Mouse (Mus musculus) embryonic facial prominence, embryonic 11.5 days (tissue): ENCODE measurements at regions not wholly inside any gene's neighbourhood (a gene's known extent, or its start where the extent isn't known, plus 50 kb on each side); places are given as distances from the start of the nearest gene placed in this dataset.

ENCODE experiments used
- ATAC-seq: fragments of 200-750 bp; cut with Nextera tagmentation; replicated peaks from 2 replicates; pipeline ENCODE4 v1.8.0; 2017; ENCODE audit warnings: low read depth; ENCODE audit not compliant: insufficient number of reproducible peaks, low FRiP score, low TSS enrichment
- DNase-seq: peaks from one replicate; pipeline ENCODE4 v3.0.0-alpha.2; 2015; ENCODE audit warnings: low spot score
- H3K27ac ChIP-seq: fragments of 300-500 bp; sonication (generic); replicated peaks from 2 replicates; pipeline ENCODE4 v1.5.1; 2014; ENCODE audit warnings: mild to moderate bottlenecking, low read depth, low read length, control low read depth
- H3K27me3 ChIP-seq: fragments of 300-500 bp; sonication (generic); 2 replicates; pipeline ENCODE4 v1.6.1; 2014; ENCODE audit warnings: mild to moderate bottlenecking, low read length, moderate library complexity, mixed read lengths; ENCODE audit not compliant: control insufficient read depth, insufficient read depth
- H3K36me3 ChIP-seq: fragments of 300-500 bp; sonication (generic); replicated peaks from 2 replicates; pipeline ENCODE4 v1.6.1; 2014; ENCODE audit warnings: low read depth, mild to moderate bottlenecking, low read length, moderate library complexity, mixed read lengths; ENCODE audit not compliant: control insufficient read depth, insufficient read depth
- H3K4me1 ChIP-seq: fragments of 300-500 bp; sonication (generic); 2 replicates; pipeline ENCODE4 v1.6.1; 2014; ENCODE audit warnings: low read length, mixed read lengths; ENCODE audit not compliant: control insufficient read depth, insufficient read depth
- H3K4me2 ChIP-seq: fragments of 300-500 bp; sonication (generic); 2 replicates; pipeline ENCODE4 v1.6.1; 2014; ENCODE audit warnings: low read depth, mild to moderate bottlenecking, control low read depth, low read length, moderate library complexity
- H3K4me3 ChIP-seq: fragments of 300-500 bp; sonication (generic); 2 replicates; pipeline ENCODE4 v1.5.1; 2014; ENCODE audit warnings: low read depth, low read length, control low read depth
- H3K9ac ChIP-seq: fragments of 300-500 bp; sonication (generic); replicated peaks from 2 replicates; pipeline ENCODE4 v1.6.1; 2014; ENCODE audit warnings: mild to moderate bottlenecking, control low read depth, low read length
- H3K9me3 ChIP-seq: fragments of 300-500 bp; sonication (generic); replicated peaks from 2 replicates; pipeline ENCODE4 v1.6.1; 2016; ENCODE audit warnings: mild to moderate bottlenecking, low read length, inconsistent platforms, mixed read lengths; ENCODE audit not compliant: control insufficient read depth
- WGBS: fragments of 180-500 bp; shearing (Covaris S2); extraction: QIAGEN DNeasy Blood & Tissue Kit; methylation state at CpG from one replicate; pipeline ENCODE4 v1.1.7; 2014; 5-methylcytosine and 5-hydroxymethylcytosine counted together

DNA sequence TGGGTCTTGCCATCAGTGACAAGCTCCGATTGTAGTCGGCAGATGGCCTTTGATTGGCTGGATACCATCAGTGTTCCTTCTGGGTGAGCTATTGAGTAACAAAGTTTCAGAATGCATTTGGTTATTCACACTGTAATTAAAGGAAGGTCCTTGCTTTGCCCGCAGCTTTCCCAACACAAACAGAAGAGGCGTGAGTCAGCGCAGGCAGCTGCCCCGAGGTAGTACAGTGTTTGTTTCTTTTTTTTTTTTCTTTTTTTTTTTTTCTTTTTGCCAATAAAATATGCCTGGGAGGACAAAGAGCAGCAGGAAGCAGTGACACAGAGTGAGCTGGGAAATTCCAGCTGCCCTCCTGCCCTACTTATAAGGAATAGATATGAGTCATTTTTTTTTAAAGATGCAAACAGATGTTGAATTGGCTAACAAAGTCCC, 152.3 kb upstream of the Tmc1 start:
- Histone ChIP-seq H3K27me3 (no peaks in the 10 kb centered on the region), H3K4me1 (no peaks in the 10 kb centered on the region), H3K9ac (no peak overlapping the region), H3K27ac (no peak overlapping the region), H3K9me3 (no peaks in the 10 kb centered on the region), H3K36me3 (no peaks in the 10 kb centered on the region), H3K4me2 (no peak overlapping the region), H3K4me3 (no peak overlapping the region)
- 40% methylated on average over 6 of the region's 6 CpGs for whole genome bisulfite sequencing
- DNase-seq (no peak), ATAC-seq (no peak)

DNA sequence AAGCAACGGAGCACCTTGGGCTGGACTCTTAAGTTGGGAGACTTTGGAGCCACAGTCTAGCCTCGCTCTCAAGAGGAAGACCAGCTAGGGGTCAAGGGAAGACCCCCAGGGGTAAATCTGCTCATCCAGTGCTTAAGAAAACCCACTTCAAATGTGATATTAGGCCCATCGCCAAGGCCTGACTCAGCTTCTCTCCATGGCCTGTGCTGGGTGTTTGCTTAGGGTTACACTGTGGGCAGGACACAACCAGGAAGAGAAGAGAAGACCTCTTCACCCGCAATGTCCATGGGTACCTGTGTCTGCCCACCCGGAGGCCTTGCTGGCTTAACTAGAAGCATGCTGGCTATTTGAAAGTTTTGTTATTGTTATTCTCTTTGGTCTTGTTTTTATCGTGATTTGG, 151.0 kb upstream of the Tmc1 start:
- Histone ChIP-seq H3K9ac (no peak overlapping the region), H3K9me3 (no peaks in the 10 kb centered on the region), H3K36me3 (no peaks in the 10 kb centered on the region), H3K27ac (no peak overlapping the region), H3K4me1 (no peaks in the 10 kb centered on the region), H3K4me3 (no peak overlapping the region), H3K4me2 (no peak overlapping the region), H3K27me3 (no peaks in the 10 kb centered on the region)
- ATAC-seq (no peak), DNase-seq (no peak)
- WGBS = 87% methylated on average over 6 of the region's 6 CpGs

DNA sequence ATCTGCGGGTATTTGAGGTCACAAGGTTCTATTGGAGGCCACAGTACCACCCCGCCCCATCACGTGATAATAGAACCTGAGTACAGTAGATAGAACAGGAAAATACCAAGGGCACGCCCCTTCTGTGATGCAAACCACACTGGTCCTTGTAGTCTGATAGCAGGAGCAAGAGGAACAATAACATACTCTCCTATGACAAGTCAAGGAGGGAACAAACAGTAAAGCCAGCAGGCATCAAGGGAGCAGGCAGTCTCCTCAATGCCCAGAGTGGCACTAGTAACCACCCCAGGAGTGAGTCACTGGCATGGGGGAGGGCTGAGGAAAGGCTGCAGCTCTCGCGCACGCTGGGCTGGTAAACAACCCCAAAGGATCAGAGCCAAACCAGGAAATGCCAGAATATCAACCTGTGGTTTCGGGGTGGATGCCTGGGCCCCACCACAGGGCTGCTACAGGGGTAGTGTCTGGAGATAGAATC, 150.5 kb upstream of the Tmc1 start:
- no peaks in the 10 kb centered on the region for H3K4me1 ChIP-seq
- H3K9ac ChIP-seq = no peak overlapping the region
- 85% methylated on average over 8 of the region's 8 CpGs for WGBS
- ATAC-seq = no peak
- no peaks in the 10 kb centered on the region for H3K27me3 ChIP-seq
- H3K4me2 ChIP-seq = no peak overlapping the region
- H3K4me3 ChIP-seq = no peak overlapping the region
- no peak for DNase-seq
- no peaks in the 10 kb centered on the region for H3K36me3 ChIP-seq
- H3K9me3 ChIP-seq = no peaks in the 10 kb centered on the region
- no peak overlapping the region for H3K27ac ChIP-seq

GRCm38 (mm10) chr19:21077771-21078548, 124.0 kb upstream of the Tmc1 start:
- Histone ChIP-seq H3K9ac (no peak overlapping the region), H3K27ac (no peak overlapping the region), H3K27me3 (no peaks in the 10 kb centered on the region), H3K36me3 (no peaks in the 10 kb centered on the region), H3K4me2 (no peak overlapping the region), H3K9me3 (no peaks in the 10 kb centered on the region), H3K4me3 (no peak overlapping the region), H3K4me1 (no peaks in the 10 kb centered on the region)
- ATAC-seq (no peak), DNase-seq (no peak)
- 85% methylated on average over 7 of the region's 7 CpGs for WGBS

DNA sequence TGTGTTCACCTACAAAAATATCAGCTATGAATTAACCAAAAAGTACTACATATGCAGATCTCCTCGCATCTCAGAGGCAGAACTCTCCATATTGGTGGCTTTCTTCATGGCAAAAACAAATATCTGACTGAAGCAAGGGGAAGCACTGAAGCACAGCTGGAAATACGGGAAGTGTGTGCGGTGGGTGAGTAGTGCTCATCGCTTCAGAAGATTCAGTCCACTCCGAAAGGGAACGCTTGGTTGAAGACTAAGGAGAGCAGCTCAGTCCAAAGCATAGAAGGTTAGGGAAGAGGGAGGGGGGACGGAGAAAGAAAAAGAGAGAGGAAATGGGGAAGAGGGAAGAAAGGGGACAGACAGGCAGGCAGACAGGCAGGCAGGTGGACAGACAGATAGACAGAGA, 114.4 kb upstream of the Tmc1 start:
- DNase-seq = no peak
- WGBS = 95% methylated on average over 7 of the region's 7 CpGs

DNA sequence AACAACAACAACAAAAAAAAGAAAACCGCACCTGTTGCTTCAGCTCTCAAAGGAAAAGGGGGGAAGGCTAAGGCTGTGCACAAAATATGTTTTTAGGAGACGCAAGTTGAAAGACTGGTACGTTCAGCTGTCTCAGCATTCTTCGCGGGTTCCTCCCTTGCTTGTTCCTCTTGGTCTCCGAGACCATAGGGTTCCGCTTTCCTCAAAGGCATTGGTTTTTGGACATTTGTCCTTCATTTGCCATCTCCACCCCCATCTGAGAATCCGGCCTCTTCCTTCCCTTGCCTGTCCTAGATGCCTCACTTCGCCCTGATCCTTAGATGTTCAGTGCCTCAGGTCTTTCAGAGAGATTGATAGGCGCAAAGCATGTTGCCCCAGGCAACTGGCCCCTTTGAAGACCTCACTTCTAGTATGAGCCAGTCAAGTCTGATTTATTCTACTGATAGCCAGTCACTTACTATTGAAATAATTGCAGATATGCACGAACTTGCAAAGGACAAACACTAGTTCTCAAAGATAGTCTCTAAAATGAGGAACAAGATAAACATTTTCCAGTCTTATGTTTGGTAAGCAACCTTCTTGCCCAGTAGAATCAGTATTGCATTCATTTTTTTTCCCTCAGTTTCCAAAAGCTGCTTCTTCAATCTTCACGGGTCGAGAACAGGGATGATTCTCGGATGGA, 112.6 kb upstream of the Tmc1 start:
- ATAC-seq = no peak
- Histone ChIP-seq H3K27me3 (no peaks in the 10 kb centered on the region), H3K9ac (no peak overlapping the region)

More for the DNA sequence above, 114.4 kb upstream of the Tmc1 start:
- no peaks in the 10 kb centered on the region for H3K4me1 ChIP-seq
- no peaks in the 10 kb centered on the region for H3K36me3 ChIP-seq
- no peak overlapping the region for H3K4me3 ChIP-seq
- H3K27me3 ChIP-seq = no peaks in the 10 kb centered on the region
- H3K4me2 ChIP-seq = no peak overlapping the region
- ATAC-seq = no peak
- H3K27ac ChIP-seq = no peak overlapping the region
- no peak overlapping the region for H3K9ac ChIP-seq
- no peaks in the 10 kb centered on the region for H3K9me3 ChIP-seq

GRCm38 (mm10) chr19:21064902-21065301, 110.9 kb upstream of the Tmc1 start:
- Histone ChIP-seq H3K9ac (no peak overlapping the region), H3K4me2 (no peak overlapping the region), H3K4me3 (no peak overlapping the region), H3K9me3 (no peaks in the 10 kb centered on the region), H3K4me1 (no peaks in the 10 kb centered on the region), H3K27me3 (no peaks in the 10 kb centered on the region), H3K27ac (no peak overlapping the region), H3K36me3 (no peaks in the 10 kb centered on the region)
- 90% methylated on average over 3 of the region's 3 CpGs for WGBS
- no peak for DNase-seq
- ATAC-seq = no peak

More for the DNA sequence above, 112.6 kb upstream of the Tmc1 start:
- Histone ChIP-seq H3K9me3 (no peaks in the 10 kb centered on the region), H3K4me1 (no peaks in the 10 kb centered on the region), H3K4me3 (no peak overlapping the region), H3K36me3 (no peaks in the 10 kb centered on the region), H3K27ac (no peak overlapping the region), H3K4me2 (no peak overlapping the region)
- DNase-seq = no peak
- 82% methylated on average over 14 of the region's 14 CpGs for WGBS
